Mouse (Mus musculus): Measurements from ENCODE around the gene Mfap1a.

Mfap1a gene

GRCm38 (mm10) chr2:121442259-121443067 lies 64.0 kb downstream of the Mfap1a start:
- WGBS, result 1% methylated on average over 30 of the region's 30 CpGs
